Mouse (Mus musculus) heart, embryonic 12.5 days (tissue): ENCODE results near the gene Comt. TPM values are rescaled to one million over a fixed set of nuclear protein-coding genes. Genes with fewer than 3 reads are reported as not detected.

ENCODE experiments used
- ATAC-seq: fragments of 200-750 bp; cut with Nextera tagmentation; 2 replicates; pipeline ENCODE4 v1.8.0; 2017; ENCODE audit warnings: moderate TSS enrichment, moderate library complexity; ENCODE audit not compliant: insufficient number of reproducible peaks, low FRiP score
- H3K27ac ChIP-seq: fragments of 300-500 bp; sonication (generic); 2 replicates; pipeline ENCODE4 v1.5.1; 2016; ENCODE audit warnings: mild to moderate bottlenecking, moderate library complexity; ENCODE audit not compliant: poor library complexity, severe bottlenecking
- H3K27me3 ChIP-seq: fragments of 300-500 bp; sonication (generic); replicated peaks from 2 replicates; pipeline ENCODE4 v1.6.1; 2016; ENCODE audit warnings: mild to moderate bottlenecking, moderate library complexity
- H3K36me3 ChIP-seq: fragments of 300-500 bp; sonication (generic); 2 replicates; pipeline ENCODE4 v1.6.1; 2016; ENCODE audit warnings: mild to moderate bottlenecking, moderate library complexity
- H3K4me1 ChIP-seq: fragments of 300-500 bp; sonication (generic); replicated peaks from 2 replicates; pipeline ENCODE4 v1.6.1; 2016; ENCODE audit warnings: mild to moderate bottlenecking
- H3K4me2 ChIP-seq: fragments of 300-500 bp; sonication (generic); 2 replicates; pipeline ENCODE4 v1.6.1; 2016; ENCODE audit warnings: mild to moderate bottlenecking, moderate library complexity
- H3K4me3 ChIP-seq: fragments of 300-500 bp; sonication (generic); 2 replicates; pipeline ENCODE4 v1.5.1; 2016; ENCODE audit warnings: mild to moderate bottlenecking
- H3K9ac ChIP-seq: fragments of 300-500 bp; sonication (generic); 2 replicates; pipeline ENCODE4 v1.6.1; 2016; ENCODE audit warnings: mild to moderate bottlenecking, moderate library complexity
- H3K9me3 ChIP-seq: fragments of 300-500 bp; sonication (generic); replicated peaks from 2 replicates; pipeline ENCODE4 v1.6.1; 2016; ENCODE audit warnings: mild to moderate bottlenecking, moderate library complexity
- WGBS: fragments of 180-500 bp; shearing (Covaris S2); methylation state at CpG from one replicate; pipeline ENCODE4 v1.1.7; 2016; 5-methylcytosine and 5-hydroxymethylcytosine counted together
- polyA plus RNA-seq: library from polyadenylated mRNA; unstranded; fragments of >200 nt; fragmentation: Nextera tagmentation; extraction: Ambion mirVana; gene quantifications from 2 replicates; pipeline ENCODE4 v1.2.1, GENCODE M21; 2016

Gene Comt
- 88.2 and 90.8 TPM in 2 replicates for polyA plus RNA-seq

GRCm38 (mm10) chr16:18426802-18427280 lies at the start of gene Comt:
Gene Comt (minus strand): TSS chr16:18426852.
- peak within 1 kb of the TSS; percentile 34 for H3K27ac ChIP-seq
- 54% methylated on average over 5 of the region's 5 CpGs for WGBS
- H3K9ac ChIP-seq: peak within 1 kb of the TSS; percentile 85
- H3K36me3 ChIP-seq: peaks cover 19% of the 10 kb centered on the region
- peak within 1 kb of the TSS; percentile 92 for H3K4me2 ChIP-seq
- no peaks in the 10 kb centered on the region for H3K27me3 ChIP-seq
- ATAC-seq: no peak
- H3K4me3 ChIP-seq: peak within 1 kb of the TSS; percentile 65
- H3K4me1 ChIP-seq: peaks cover 43% of the 10 kb centered on the region
- H3K9me3 ChIP-seq: no peaks in the 10 kb centered on the region

- Histone ChIP-seq H3K9ac (no peak overlapping the region), H3K27me3 (no peaks in the 10 kb centered on the region), H3K4me3 (no peak overlapping the region), H3K4me1 (peaks cover 12% of the 10 kb centered on the region), H3K4me2 (no peak overlapping the region), H3K27ac (no peak overlapping the region), H3K9me3 (no peaks in the 10 kb centered on the region), H3K36me3 (peaks cover 30% of the 10 kb centered on the region)
- ATAC-seq: no peak
- WGBS: 75% methylated on average over 2 of the region's 2 CpGs
Observed at GRCm38 (mm10) chr16:18474021-18474420, 47.4 kb upstream of the Comt start.

- no peak overlapping the region for H3K4me3 ChIP-seq
- H3K27ac ChIP-seq: no peak overlapping the region
- no peak for ATAC-seq
- H3K4me2 ChIP-seq: no peak overlapping the region
- no peaks in the 10 kb centered on the region for H3K27me3 ChIP-seq
- H3K36me3 ChIP-seq: peaks cover 32% of the 10 kb centered on the region
- 86% methylated on average over 8 of the region's 8 CpGs for WGBS
- peaks cover 12% of the 10 kb centered on the region for H3K4me1 ChIP-seq
- H3K9me3 ChIP-seq: no peaks in the 10 kb centered on the region
- no peak overlapping the region for H3K9ac ChIP-seq
Observed at GRCm38 (mm10) chr16:18472976-18473375, 46.3 kb upstream of the Comt start.

GRCm38 (mm10) chr16:18472416-18472815 lies 45.8 kb upstream of the Comt start:
- no peak overlapping the region for H3K27ac ChIP-seq
- ATAC-seq: no peak
- WGBS: 88% methylated on average over 4 of the region's 4 CpGs

GRCm38 (mm10) chr16:18471976-18472375 lies 45.3 kb upstream of the Comt start:
- Histone ChIP-seq H3K9ac (no peak overlapping the region), H3K36me3 (peaks cover 26% of the 10 kb centered on the region), H3K4me2 (no peak overlapping the region), H3K27ac (no peak overlapping the region), H3K9me3 (no peaks in the 10 kb centered on the region), H3K27me3 (no peaks in the 10 kb centered on the region), H3K4me3 (no peak overlapping the region), H3K4me1 (peaks cover 12% of the 10 kb centered on the region)
- ATAC-seq: no peak
- 72% methylated on average over 6 of the region's 6 CpGs for WGBS

More at GRCm38 (mm10) chr16:18472416-18472815, 45.8 kb upstream of the Comt start:
- H3K4me1 ChIP-seq: peaks cover 12% of the 10 kb centered on the region
- H3K4me3 ChIP-seq: no peak overlapping the region
- no peaks in the 10 kb centered on the region for H3K9me3 ChIP-seq
- no peaks in the 10 kb centered on the region for H3K27me3 ChIP-seq
- no peak overlapping the region for H3K4me2 ChIP-seq
- H3K36me3 ChIP-seq: peaks cover 26% of the 10 kb centered on the region
- H3K9ac ChIP-seq: no peak overlapping the region

- Histone ChIP-seq H3K4me1 (peaks cover 12% of the 10 kb centered on the region), H3K4me3 (no peak overlapping the region), H3K4me2 (no peak overlapping the region), H3K27me3 (no peaks in the 10 kb centered on the region), H3K27ac (no peak overlapping the region), H3K9me3 (no peaks in the 10 kb centered on the region), H3K9ac (no peak overlapping the region), H3K36me3 (peaks cover 26% of the 10 kb centered on the region)
- WGBS: 43% methylated on average over 11 of the region's 11 CpGs
- no peak for ATAC-seq
Observed at GRCm38 (mm10) chr16:18471381-18471955, 44.8 kb upstream of the Comt start.

GRCm38 (mm10) chr16:18470829-18471228 lies 44.2 kb upstream of the Comt start:
- no peak overlapping the region for H3K4me2 ChIP-seq
- no peak overlapping the region for H3K4me3 ChIP-seq
- peaks cover 12% of the 10 kb centered on the region for H3K4me1 ChIP-seq
- H3K27me3 ChIP-seq: no peaks in the 10 kb centered on the region
- H3K36me3 ChIP-seq: peaks cover 26% of the 10 kb centered on the region
- H3K9ac ChIP-seq: no peak overlapping the region
- no peak overlapping the region for H3K27ac ChIP-seq
- no peak for ATAC-seq
- whole genome bisulfite sequencing: 39% methylated on average over 1 of the region's 1 CpGs
- H3K9me3 ChIP-seq: no peaks in the 10 kb centered on the region

- H3K4me2 ChIP-seq: no peak overlapping the region
- no peak overlapping the region for H3K4me3 ChIP-seq
- no peak overlapping the region for H3K9ac ChIP-seq
- H3K36me3 ChIP-seq: peaks cover 6% of the 10 kb centered on the region
- no peak for ATAC-seq
- no peak overlapping the region for H3K27ac ChIP-seq
- H3K4me1 ChIP-seq: peaks cover 18% of the 10 kb centered on the region
- no peaks in the 10 kb centered on the region for H3K9me3 ChIP-seq
- no peaks in the 10 kb centered on the region for H3K27me3 ChIP-seq
- 58% methylated on average over 3 of the region's 3 CpGs for WGBS
Observed at GRCm38 (mm10) chr16:18464271-18464670, 37.6 kb upstream of the Comt start.

GRCm38 (mm10) chr16:18462598-18462997 lies 35.9 kb upstream of the Comt start:
- ATAC-seq: no peak
- no peaks in the 10 kb centered on the region for H3K36me3 ChIP-seq
- 51% methylated on average over 8 of the region's 8 CpGs for WGBS
- peaks cover 23% of the 10 kb centered on the region for H3K4me1 ChIP-seq
- H3K27ac ChIP-seq: no peak overlapping the region
- 0 out of 2 replicates have a peak, but pooled peaks cover 7% of the 10 kb centered on the region for H3K27me3 ChIP-seq
- no peak overlapping the region for H3K4me2 ChIP-seq
- H3K4me3 ChIP-seq: no peak overlapping the region
- H3K9me3 ChIP-seq: no peaks in the 10 kb centered on the region
- H3K9ac ChIP-seq: no peak overlapping the region

- Histone ChIP-seq H3K9me3 (no peaks in the 10 kb centered on the region), H3K9ac (no peak overlapping the region), H3K4me1 (peaks cover 23% of the 10 kb centered on the region), H3K4me3 (no peak overlapping the region), H3K36me3 (peaks cover 3% of the 10 kb centered on the region; the same call in 1 of the 2 replicates), H3K27me3 (0 out of 2 replicates have a peak, but pooled peaks cover 8% of the 10 kb centered on the region), H3K4me2 (no peak overlapping the region), H3K27ac (no peak overlapping the region)
- 80% methylated on average over 9 of the region's 9 CpGs for WGBS
- no peak for ATAC-seq
Observed at GRCm38 (mm10) chr16:18462031-18462430, 35.4 kb upstream of the Comt start.

GRCm38 (mm10) chr16:18460826-18461225 lies 34.2 kb upstream of the Comt start:
- H3K9ac ChIP-seq: no peak overlapping the region
- H3K4me2 ChIP-seq: no peak overlapping the region
- H3K36me3 ChIP-seq: peaks cover 13% of the 10 kb centered on the region; the same call in 1 of the 2 replicates
- no peaks in the 10 kb centered on the region for H3K9me3 ChIP-seq
- 84% methylated on average over 3 of the region's 3 CpGs for WGBS
- no peak overlapping the region for H3K4me3 ChIP-seq
- peaks cover 23% of the 10 kb centered on the region for H3K4me1 ChIP-seq
- H3K27ac ChIP-seq: no peak overlapping the region
- ATAC-seq: no peak
- H3K27me3 ChIP-seq: 0 out of 2 replicates have a peak, but pooled peaks cover 8% of the 10 kb centered on the region
